Mouse (Mus musculus) small intestine, adult 2 months (tissue): ENCODE results near the gene Xpnpep3. TPM values are rescaled to one million over a fixed set of nuclear protein-coding genes. Genes with fewer than 3 reads are reported as not detected.

Source experiments
- H3K27ac ChIP-seq: fragments of 200-500 bp; 2 replicates; pipeline ENCODE4 v1.5.1; 2012; ENCODE audit warnings: low read depth, low read length, control low read depth, inconsistent platforms; ENCODE audit not compliant: insufficient read depth
- H3K27me3 ChIP-seq: fragments of 200-500 bp; 2 replicates; pipeline ENCODE4 v1.6.1; 2012; ENCODE audit warnings: mild to moderate bottlenecking, moderate library complexity, low read length, inconsistent platforms; ENCODE audit not compliant: control insufficient read depth, insufficient read depth
- H3K36me3 ChIP-seq: fragments of 200-500 bp; 2 replicates; pipeline ENCODE4 v1.6.1; 2012; ENCODE audit warnings: mild to moderate bottlenecking, low read length, control low read depth, inconsistent platforms; ENCODE audit not compliant: control insufficient read depth, insufficient read depth
- H3K4me1 ChIP-seq: fragments of 200-500 bp; 2 replicates; pipeline ENCODE4 v1.6.1; 2012; ENCODE audit warnings: low read length, inconsistent platforms, mixed read lengths; ENCODE audit not compliant: control insufficient read depth, insufficient read depth, insufficient read length
- H3K4me3 ChIP-seq: fragments of 200-500 bp; 2 replicates; pipeline ENCODE4 v1.5.1; 2012; ENCODE audit warnings: low read depth, mild to moderate bottlenecking, control low read depth, inconsistent platforms, low read length, moderate library complexity
- CTCF ChIP-seq: fragments of 200-500 bp; IDR thresholded peaks from 2 replicates; pipeline ENCODE4 v1.5.1; 2012; ENCODE audit warnings: low read depth, mild to moderate bottlenecking, control low read depth, inconsistent platforms, low read length, moderate library complexity, mixed read lengths; ENCODE audit not compliant: insufficient replicate concordance, insufficient read length; ENCODE audit errors: extremely low read depth
- POLR2A ChIP-seq: fragments of 200-500 bp; IDR thresholded peaks from 2 replicates; pipeline ENCODE4 v1.6.1; 2012; ENCODE audit warnings: low read depth, mild to moderate bottlenecking, control low read depth, inconsistent platforms, low read length, moderate library complexity
- WGBS: fragments of 180-500 bp; shearing (Covaris S2); methylation state at CpG from one replicate; pipeline ENCODE4 v1.1.7; 2018; 5-methylcytosine and 5-hydroxymethylcytosine counted together
- polyA plus RNA-seq: library from polyadenylated mRNA; depleted of rRNA; stranded (reverse); fragments of >200 nt; gene quantifications from 2 replicates; pipeline ENCODE4 v1.2.3, GENCODE M21; 2012; rRNA removed

Gene Xpnpep3
- 1.0 and 2.6 TPM in 2 replicates for polyA plus RNA-seq

DNA sequence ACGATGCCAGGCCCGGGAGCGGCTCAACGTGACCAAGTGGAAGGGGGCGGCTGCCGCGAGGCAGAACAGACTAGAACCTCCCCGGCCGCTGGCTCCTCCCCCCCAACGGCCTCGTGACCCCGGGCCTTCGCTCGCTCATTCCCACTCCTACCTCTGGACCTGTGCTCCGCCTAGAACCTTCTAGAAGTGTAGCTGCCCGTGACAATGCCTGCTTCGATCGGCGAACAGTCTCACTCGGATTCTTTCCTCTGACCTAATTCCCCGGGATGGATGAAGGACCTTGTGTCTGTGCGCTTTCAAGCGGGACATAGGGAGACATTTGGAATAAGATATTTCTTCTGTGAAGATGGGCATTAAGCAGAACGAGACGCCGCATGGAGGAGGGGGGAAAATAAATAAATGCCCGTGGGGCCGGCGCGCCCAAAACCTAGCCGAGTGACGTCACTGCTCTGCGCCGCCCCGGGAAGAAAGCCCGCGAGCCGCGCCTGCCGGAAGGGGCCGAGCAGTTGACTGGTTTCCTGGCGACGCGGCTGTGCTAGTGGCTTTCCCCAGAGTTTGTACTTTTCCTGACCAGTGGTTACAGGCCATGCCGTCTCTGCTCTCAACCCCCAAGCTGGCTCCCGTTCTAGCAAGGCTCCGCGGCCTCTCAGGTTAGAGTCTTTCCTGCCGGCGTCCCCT is at the start of gene Xpnpep3, which contains the start of gene St13:
Gene Xpnpep3, plus strand, starts transcription at position 501 of the 678 bp plus-strand sequence.
Gene St13, minus strand, starts transcription at position 440 of the 678 bp plus-strand sequence.
- no peaks in the 10 kb centered on the region for H3K4me1 ChIP-seq
- H3K27ac ChIP-seq: peak within 1 kb of the TSS; percentile 98
- peak within 1 kb of the TSS; percentile 88 for H3K4me3 ChIP-seq
- H3K27me3 ChIP-seq: no peaks in the 10 kb centered on the region
- H3K36me3 ChIP-seq: 0 out of 2 replicates have a peak, but pooled peaks cover 2% of the 10 kb centered on the region
- WGBS: 0% methylated on average over 50 of the region's 50 CpGs
- TF ChIP-seq CTCF: no peak
- no peak; the same call in none of the 2 replicates for TF ChIP-seq POLR2A

DNA sequence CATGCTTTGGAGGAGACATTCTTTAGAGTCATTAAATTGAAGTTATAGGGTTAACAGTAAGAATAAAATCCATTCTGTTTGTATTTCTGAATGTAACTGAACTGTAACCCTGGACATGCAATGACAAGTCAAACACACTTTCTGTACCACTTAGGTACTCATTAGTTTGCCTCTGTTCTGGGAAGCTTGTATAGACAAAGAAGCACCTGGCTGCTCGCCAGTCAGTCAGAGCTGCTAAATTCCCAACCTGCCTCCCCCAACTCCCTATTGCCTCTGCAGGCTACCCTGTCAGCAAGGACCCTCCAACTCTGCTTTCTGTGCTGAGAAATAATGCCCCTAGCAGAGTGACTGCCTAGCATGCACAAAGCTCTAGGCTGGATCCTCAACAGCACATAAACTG is 49.5 kb upstream of the Xpnpep3 start:
- Histone ChIP-seq H3K27ac (no peak overlapping the region), H3K4me3 (no peak overlapping the region), H3K36me3 (no peaks in the 10 kb centered on the region), H3K4me1 (no peaks in the 10 kb centered on the region), H3K27me3 (no peaks in the 10 kb centered on the region)
- WGBS: 81% methylated on average over 1 of the region's 1 CpGs
- TF ChIP-seq CTCF (no peak), POLR2A (no peak)

DNA sequence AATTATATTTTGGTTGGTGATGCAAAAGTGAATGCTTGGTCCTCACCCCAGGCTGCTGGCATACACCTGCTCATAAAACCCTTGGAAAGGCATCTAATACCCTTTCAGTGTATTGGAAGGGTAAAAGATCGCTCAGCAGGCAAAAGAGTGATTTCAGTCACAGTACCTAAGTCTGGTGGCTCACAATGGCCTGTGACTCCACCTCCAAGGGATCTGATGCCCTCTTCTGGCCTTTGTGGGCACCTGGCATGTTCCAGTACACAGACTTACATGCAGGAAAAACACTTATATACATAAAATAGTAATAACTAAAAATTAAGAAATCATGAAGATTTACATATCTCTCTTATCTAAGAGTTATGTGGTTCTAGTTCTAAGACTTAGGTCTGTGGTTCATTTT is 47.3 kb upstream of the Xpnpep3 start:
- TF ChIP-seq CTCF: peak; percentile 27; the same call in 1 of the 2 replicates
- TF ChIP-seq POLR2A: no peak
- 53% methylated on average over 1 of the region's 1 CpGs for WGBS
- Histone ChIP-seq H3K36me3 (no peaks in the 10 kb centered on the region), H3K27me3 (peaks cover 3% of the 10 kb centered on the region; the same call in 1 of the 2 replicates), H3K4me1 (peaks cover 3% of the 10 kb centered on the region; the same call in 1 of the 2 replicates), H3K27ac (no peak overlapping the region), H3K4me3 (no peak overlapping the region)

DNA sequence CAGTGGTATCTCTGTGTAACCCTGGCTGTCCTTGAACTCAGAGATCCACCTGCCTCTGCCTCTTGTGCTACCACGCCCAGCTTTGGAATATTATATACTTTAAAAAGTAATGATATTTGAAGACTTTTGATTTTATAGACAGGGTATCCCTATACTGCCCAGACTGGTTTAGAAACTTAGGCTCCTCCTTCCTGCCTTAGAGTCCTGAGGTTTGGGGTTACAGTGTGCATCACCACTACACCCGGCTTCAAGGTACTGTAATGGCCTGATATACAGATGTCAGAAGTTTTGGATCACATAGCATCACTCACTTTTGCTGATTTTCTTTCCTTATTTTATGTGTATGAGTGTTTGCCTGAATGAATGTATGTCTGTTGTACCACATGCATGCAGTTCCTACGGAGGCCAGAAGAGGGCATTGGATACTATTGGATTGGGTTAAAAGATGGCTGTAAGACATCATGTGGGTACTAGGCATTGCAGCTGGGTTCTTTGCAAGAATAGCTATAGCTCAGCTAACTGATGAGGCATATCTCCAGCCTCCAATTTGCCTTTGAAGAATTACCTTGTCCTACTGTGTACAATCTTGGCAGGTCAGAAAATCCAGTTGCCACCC is 44.7 kb upstream of the Xpnpep3 start:
- Histone ChIP-seq H3K4me1 (peaks cover 5% of the 10 kb centered on the region; the same call in 1 of the 2 replicates), H3K36me3 (no peaks in the 10 kb centered on the region), H3K27me3 (peaks cover 3% of the 10 kb centered on the region; the same call in 1 of the 2 replicates), H3K27ac (no peak overlapping the region), H3K4me3 (no peak overlapping the region)
- TF ChIP-seq POLR2A: no peak
- TF ChIP-seq CTCF: no peak
- WGBS: 65% methylated on average over 3 of the region's 3 CpGs

DNA sequence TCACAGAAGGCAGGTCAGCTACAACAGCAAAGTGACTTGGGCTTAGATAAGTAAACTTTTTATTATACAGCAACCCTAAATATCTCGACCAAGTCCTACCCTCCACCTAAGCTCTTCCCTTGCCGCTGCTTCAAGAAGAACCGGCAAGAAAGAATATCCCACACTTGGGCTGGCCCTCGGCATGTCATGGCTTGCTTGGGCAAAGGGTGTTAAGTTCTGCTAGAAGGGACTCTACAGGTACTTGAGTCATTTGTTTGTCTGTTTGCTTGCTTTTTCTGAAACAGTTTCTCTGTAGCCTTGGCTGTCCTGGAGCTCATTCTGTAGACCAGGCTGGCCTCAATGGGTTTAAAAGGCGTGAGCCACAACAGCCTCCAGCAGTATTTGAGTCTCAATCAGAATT is 43.0 kb upstream of the Xpnpep3 start:
- Histone ChIP-seq H3K36me3 (no peaks in the 10 kb centered on the region), H3K4me1 (peaks cover 6% of the 10 kb centered on the region; the same call in 1 of the 2 replicates), H3K4me3 (no peak overlapping the region), H3K27ac (no peak overlapping the region), H3K27me3 (peaks cover 3% of the 10 kb centered on the region; the same call in 1 of the 2 replicates)
- WGBS: 40% methylated on average over 5 of the region's 5 CpGs
- TF ChIP-seq POLR2A: no peak
- TF ChIP-seq CTCF: no peak

DNA sequence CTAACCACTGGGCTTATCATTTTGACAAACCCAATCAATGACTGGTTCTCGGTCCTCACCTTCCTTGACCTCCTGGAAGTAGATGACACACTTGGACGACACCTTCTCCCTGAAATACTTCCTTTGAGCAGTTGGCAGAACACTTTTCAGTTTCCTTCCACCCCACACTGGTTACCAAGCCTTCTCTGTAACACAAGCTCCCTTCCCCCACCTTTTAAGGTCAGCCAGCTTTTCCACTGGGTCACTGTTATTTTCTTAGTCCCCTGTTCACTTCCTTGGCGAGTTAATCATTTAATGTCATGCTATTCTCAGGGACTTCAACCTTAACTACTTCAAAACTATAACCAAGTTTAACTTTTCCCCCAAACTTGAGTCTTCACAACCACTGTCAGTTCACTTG is 41.0 kb upstream of the Xpnpep3 start:
- TF ChIP-seq CTCF (no peak), POLR2A (no peak)
- Histone ChIP-seq H3K27ac (no peak overlapping the region), H3K27me3 (peaks cover 3% of the 10 kb centered on the region; the same call in 1 of the 2 replicates), H3K36me3 (no peaks in the 10 kb centered on the region), H3K4me3 (no peak overlapping the region), H3K4me1 (peaks cover 6% of the 10 kb centered on the region; the same call in 1 of the 2 replicates)
- WGBS: 68% methylated on average over 3 of the region's 3 CpGs

DNA sequence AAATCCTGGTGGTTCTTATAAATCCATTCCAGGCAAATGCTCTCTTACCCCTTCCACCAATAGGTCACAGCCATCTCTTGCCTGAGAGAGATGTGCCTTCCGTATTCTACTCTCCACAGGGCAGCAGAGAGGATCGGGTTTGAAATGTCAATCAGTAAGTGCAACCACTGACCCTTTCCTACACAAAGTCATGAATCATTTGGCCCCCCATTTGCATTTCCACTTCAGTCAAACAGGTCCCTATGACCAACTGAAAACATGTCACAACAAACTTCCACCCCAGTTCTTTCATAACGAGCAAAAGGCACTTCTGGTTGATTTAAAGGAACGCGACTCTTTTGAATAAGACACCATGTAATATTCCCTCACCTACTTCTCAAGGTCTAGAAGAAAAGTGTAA is 40.5 kb upstream of the Xpnpep3 start:
- 92% methylated on average over 5 of the region's 5 CpGs for WGBS
- H3K27ac ChIP-seq: no peak overlapping the region

More for the DNA sequence above, 40.5 kb upstream of the Xpnpep3 start:
- Histone ChIP-seq H3K4me3 (no peak overlapping the region), H3K36me3 (peaks cover under 1% of the 10 kb centered on the region; the same call in 1 of the 2 replicates), H3K4me1 (peaks cover 6% of the 10 kb centered on the region; the same call in 1 of the 2 replicates), H3K27me3 (peaks cover 3% of the 10 kb centered on the region; the same call in 1 of the 2 replicates)
- TF ChIP-seq CTCF (no peak), POLR2A (no peak)
